14 mouse cellular contexts compared by ENCODE assay signal in genomic region chr7:127134821-127135447, GRCm38 (mm10). TPM values are rescaled to one million over a fixed set of nuclear protein-coding genes. Genes with fewer than 3 reads are reported as not detected.
DNase-seq lines count a peak whose midpoint lies in the region; ATAC-seq and TF ChIP-seq lines count a peak whose summit lies in the region.
"Had no signal": no experiment of that assay in that cellular context is flagged by ENCODE, and none has a peak within 500 bp of the region (broad histone marks: within the 10 kb centered on the region; RNA-seq: fewer than 3 reads in every experiment).

No protein-coding gene starts in this region.

- peak; percentile 54 for ATAC-seq in granulocyte monocyte progenitor cell, adult 5-6 weeks (replicated peaks; ENCODE audit: poor library complexity, severe bottlenecking)
- peak; percentile 63 for ATAC-seq in monocyte, adult 5-6 weeks (replicated peaks; ENCODE audit: insufficient number of reproducible peaks, low FRiP score, low TSS enrichment, poor library complexity, severe bottlenecking)
- no peak for ATAC-seq in kidney, embryonic 16.5 days (ENCODE audit: low FRiP score, low TSS enrichment)

- H3K9ac ChIP-seq in kidney, embryonic 16.5 days (replicated peaks; ENCODE audit: low read length): no peak overlapping the region

- no peak for TF ChIP-seq POLR2A in lung, adult 2 months (IDR thresholded peaks at IDR 0.05; ENCODE audit: borderline replicate concordance, extremely low read depth, low read depth, low read length)

- no peak for TF ChIP-seq CTCF in lung, adult 2 months (IDR thresholded peaks at IDR 0.05; ENCODE audit: insufficient read depth, low read length)

- H3K4me1 ChIP-seq in lung, adult 2 months (ENCODE audit: control insufficient read depth, insufficient read depth, low read length): no peaks in the 10 kb centered on the region
- no peaks in the 10 kb centered on the region for H3K4me1 ChIP-seq in kidney, embryonic 16.5 days (ENCODE audit: insufficient read depth, low read length)

- no peak overlapping the region for H3K27ac ChIP-seq in kidney, embryonic 16.5 days (ENCODE audit: low read length)

- H3K4me3 ChIP-seq in lung, adult 2 months (replicated peaks; ENCODE audit: extremely low read depth, low read depth, low read length): no peak overlapping the region
- H3K4me3 ChIP-seq in kidney, embryonic 16.5 days (ENCODE audit: low read length): no peak overlapping the region

- no peaks in the 10 kb centered on the region for H3K27me3 ChIP-seq in kidney, embryonic 16.5 days (ENCODE audit: insufficient read depth, low read length)

- 70% methylated on average over 11 of the region's 11 CpGs for WGBS in lung, adult 2 months
- 59% methylated on average over 11 of the region's 11 CpGs for WGBS in kidney, embryonic 16.5 days

- peak; percentile 29 for DNase-seq in lung, postnatal 36 days
- DNase-seq in lung, adult 2 months: no peak
- DNase-seq in thymus, postnatal 10 days (ENCODE audit: low spot score in 2 of 2): peak; percentile 24 to 35
- DNase-seq in layer of hippocampus, adult 11-12 months (ENCODE audit: low spot score): no peak
- no peak for DNase-seq in left cerebral cortex, adult 8-10 months (ENCODE audit: low spot score in 2 of 2)
- DNase-seq: adrenal gland, adult 2 months; cerebellum, adult 9-10 months; gastrocnemius, postnatal 25 days; heart, postnatal 36 days had no signal

- no peak overlapping the region for H3K4me2 ChIP-seq in kidney, embryonic 16.5 days (replicated peaks; ENCODE audit: low read depth, low read length)

- H3K9me3 ChIP-seq in kidney, embryonic 16.5 days (ENCODE audit: low read length): no peaks in the 10 kb centered on the region

- H3K36me3 ChIP-seq in kidney, embryonic 16.5 days (ENCODE audit: insufficient read depth, low read length): no peaks in the 10 kb centered on the region

RNA-seq across cellular contexts. Expression of gene Spn, which starts 2.7 kb away (rescaled TPM):
- 11.8 and 13.2 TPM in 2 replicates for polyA plus RNA-seq in lung, adult 2 months (2012; rRNA removed)
- total RNA-seq in granulocyte monocyte progenitor cell, adult 5-6 weeks (2014; fragmentation: Nextera tagmentation): 123 and 159 TPM in 2 replicates
- total RNA-seq in granulocyte monocyte progenitor cell, adult 5-6 weeks (2017): 293 and 356 TPM in 2 replicates
- 1,218 to 1,278 TPM (median 1,233 TPM) in 3 replicates for total RNA-seq in monocyte, adult 5-6 weeks (2017)
- polyA plus RNA-seq in kidney, embryonic 16.5 days (2015; fragmentation: Nextera tagmentation; extraction: Ambion mirVana): 0.21 and 0.32 TPM in 2 replicates
- total RNA-seq in left cerebral cortex, adult 8-10 months (2022): under 1 TPM in 3 of 4 experiments, not detected in 1; 0.09 to 0.30 (median 0.13) TPM

RNA-seq across cellular contexts. Expression of gene Qprt, which starts 12.9 kb away (rescaled TPM):
- 0.57 and 0.93 TPM in 2 replicates for polyA plus RNA-seq in lung, adult 2 months (2012; rRNA removed)
- 2.7 and 3.1 TPM in 2 replicates for total RNA-seq in granulocyte monocyte progenitor cell, adult 5-6 weeks (2014; fragmentation: Nextera tagmentation)
- total RNA-seq in granulocyte monocyte progenitor cell, adult 5-6 weeks (2017): 0.21 and 1.6 TPM in 2 replicates
- 5.1 to 16.1 TPM (median 9.1 TPM) in 3 replicates for total RNA-seq in monocyte, adult 5-6 weeks (2017)
- 24.4 and 26.2 TPM in 2 replicates for polyA plus RNA-seq in kidney, embryonic 16.5 days (2015; fragmentation: Nextera tagmentation; extraction: Ambion mirVana)
- under 1 TPM in 3 of 4 experiments, not detected in 1; 0.19 to 0.50 (median 0.28) TPM for total RNA-seq in left cerebral cortex, adult 8-10 months (2022)
- total RNA-seq: heart, postnatal 36 days had no signal

RNA-seq across cellular contexts. Expression of gene AI467606, which starts 43.8 kb away (rescaled TPM):
- 45.0 and 49.9 TPM in 2 replicates for polyA plus RNA-seq in lung, adult 2 months (2012; rRNA removed)
- total RNA-seq in granulocyte monocyte progenitor cell, adult 5-6 weeks (2014; fragmentation: Nextera tagmentation): 19.3 and 22.1 TPM in 2 replicates
- total RNA-seq in granulocyte monocyte progenitor cell, adult 5-6 weeks (2017): 23.5 and 25.9 TPM in 2 replicates
- 34.3 to 52.4 TPM (median 39.3 TPM) in 3 replicates for total RNA-seq in monocyte, adult 5-6 weeks (2017)
- 5.3 and 5.4 TPM in 2 replicates for polyA plus RNA-seq in kidney, embryonic 16.5 days (2015; fragmentation: Nextera tagmentation; extraction: Ambion mirVana)
- total RNA-seq in left cerebral cortex, adult 8-10 months (2022): 1 to 10 TPM in 3 of 4 experiments, under 1 TPM in 1; 0.97 to 2.6 (median 1.7) TPM

RNA-seq across cellular contexts. Expression of gene Zg16, which starts 47.8 kb away (rescaled TPM):
- polyA plus RNA-seq in lung, adult 2 months (2012; rRNA removed): 0.37 and 19.0 TPM in 2 replicates
- not detected in 2 replicates for total RNA-seq in granulocyte monocyte progenitor cell, adult 5-6 weeks (2014; fragmentation: Nextera tagmentation)
- total RNA-seq in granulocyte monocyte progenitor cell, adult 5-6 weeks (2017): 1.6 and 2.5 TPM in 2 replicates
- total RNA-seq in monocyte, adult 5-6 weeks (2017): not detected in 3 replicates
- not detected in 2 replicates for polyA plus RNA-seq in kidney, embryonic 16.5 days (2015; fragmentation: Nextera tagmentation; extraction: Ambion mirVana)
- not detected for total RNA-seq in left cerebral cortex, adult 8-10 months (2022)
- total RNA-seq: adrenal gland, adult 2 months; gastrocnemius, postnatal 25 days; heart, postnatal 36 days; left cerebral cortex, postnatal 25 days had no signal
- polyA plus RNA-seq: kidney, embryonic 14.5 days had no signal

Comparison
In these comparisons a context has a peak if more than half of its experiments do, and no peak if none do; other contexts are left out.
1. DNase-seq: peak in lung, postnatal 36 days (single experiment) and thymus, postnatal 10 days (2 of 2); none in lung, adult 2 months (single experiment), layer of hippocampus, adult 11-12 months (single experiment) and left cerebral cortex, adult 8-10 months (0 of 2).
2. RNA of gene Spn, which starts 2.7 kb away (total RNA-seq): 1,218 to 1,278 TPM in monocyte, adult 5-6 weeks and 123 to 356 TPM in granulocyte monocyte progenitor cell, adult 5-6 weeks; 0.09 to 0.30 TPM in left cerebral cortex, adult 8-10 months; every median in the first group is over 10 times any median in the second.